Mouse (Mus musculus): ENCODE results near the gene Insm1.

The Insm1 gene

GRCm38 (mm10) chr2:146265045-146265444, 43.3 kb downstream of the Insm1 start:
- DNase-seq = no peak

GRCm38 (mm10) chr2:146266539-146266938, 44.8 kb downstream of the Insm1 start:
- no peak for DNase-seq

Data from lung, postnatal 14 days (tissue).